Mouse (Mus musculus) hindbrain, embryonic 13.5 days (tissue): ENCODE measurements around the gene Gstt2. TPM values are rescaled to one million over a fixed set of nuclear protein-coding genes. Genes with fewer than 3 reads are reported as not detected.
"Not testable (repeated sequence)": the region's sequence is repeated elsewhere in the genome, so short reads cannot be mapped to it uniquely, and the experiment has no call there.

Source experiments
- ATAC-seq: fragments of 200-750 bp; cut with Nextera tagmentation; 2 replicates; pipeline ENCODE4 v1.8.0; 2017; ENCODE audit warnings: moderate TSS enrichment; ENCODE audit not compliant: low FRiP score
- H3K27ac ChIP-seq: fragments of 300-500 bp; sonication (generic); 2 replicates; pipeline ENCODE4 v1.5.1; 2015; ENCODE audit warnings: inconsistent platforms, mild to moderate bottlenecking, moderate library complexity
- H3K27me3 ChIP-seq: fragments of 300-500 bp; sonication (generic); 2 replicates; pipeline ENCODE4 v1.6.1; 2015; ENCODE audit warnings: mild to moderate bottlenecking, inconsistent platforms
- H3K36me3 ChIP-seq: fragments of 300-500 bp; sonication (generic); 2 replicates; pipeline ENCODE4 v1.6.1; 2015; ENCODE audit warnings: mild to moderate bottlenecking, inconsistent platforms
- H3K4me1 ChIP-seq: fragments of 300-500 bp; sonication (generic); replicated peaks from 2 replicates; pipeline ENCODE4 v1.6.1; 2015; ENCODE audit warnings: inconsistent platforms
- H3K4me2 ChIP-seq: fragments of 300-500 bp; sonication (generic); 2 replicates; pipeline ENCODE4 v1.6.1; 2015; ENCODE audit warnings: inconsistent platforms, mild to moderate bottlenecking, moderate library complexity
- H3K4me3 ChIP-seq: fragments of 300-500 bp; sonication (generic); 2 replicates; pipeline ENCODE4 v1.5.1; 2015; ENCODE audit warnings: mild to moderate bottlenecking, inconsistent platforms
- H3K9ac ChIP-seq: fragments of 300-500 bp; sonication (generic); 2 replicates; pipeline ENCODE4 v1.6.1; 2015; ENCODE audit warnings: mild to moderate bottlenecking, inconsistent platforms
- H3K9me3 ChIP-seq: fragments of 300-500 bp; sonication (generic); 2 replicates; pipeline ENCODE4 v1.6.1; 2016; ENCODE audit warnings: inconsistent platforms
- WGBS: fragments of 180-500 bp; shearing (Covaris S2); methylation state at CpG from one replicate; pipeline ENCODE4 v1.1.7; 2015; 5-methylcytosine and 5-hydroxymethylcytosine counted together
- polyA plus RNA-seq: library from polyadenylated mRNA; unstranded; fragments of >200 nt; fragmentation: Nextera tagmentation; extraction: Ambion mirVana; gene quantifications from 2 replicates; pipeline ENCODE4 v1.2.1, GENCODE M21; 2015

Gene Gstt2
- polyA plus RNA-seq, 1 experiment from 2014 or later, result 7.1 TPM

DNA sequence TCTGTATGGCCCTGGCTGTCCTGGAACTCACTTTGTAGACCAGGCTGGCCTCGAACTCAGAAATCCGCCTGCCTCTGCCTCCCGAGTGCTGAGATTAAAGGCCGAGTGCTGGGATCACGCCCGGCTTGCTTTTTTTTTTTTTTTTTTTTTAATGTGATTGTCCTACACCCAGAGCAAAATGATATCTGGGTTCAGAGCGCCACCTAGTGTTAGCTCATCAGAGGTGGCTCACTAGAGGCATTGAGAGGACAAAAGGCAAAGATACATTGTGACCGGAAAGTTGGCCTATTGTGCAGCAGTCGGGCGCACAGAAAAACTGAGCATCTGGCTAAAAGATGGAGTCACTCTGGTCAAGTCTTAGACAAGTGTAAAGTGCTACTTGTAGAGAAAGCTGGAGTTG is 16.2 kb upstream of the Gstt2 start:
- Histone ChIP-seq H3K27ac (no peak overlapping the region), H3K9me3 (no peaks in the 10 kb centered on the region), H3K4me1 (peaks cover 26% of the 10 kb centered on the region), H3K36me3 (peaks cover 17% of the 10 kb centered on the region), H3K9ac (no peak overlapping the region), H3K27me3 (no peaks in the 10 kb centered on the region), H3K4me2 (no peak overlapping the region), H3K4me3 (no peak overlapping the region)
- ATAC-seq, result peak; percentile 33; the same call in 1 of the 2 replicates
- WGBS, result 21% methylated on average over 10 of the region's 10 CpGs

- WGBS, result 90% methylated on average over 12 of the region's 12 CpGs
- H3K9ac ChIP-seq, result no peak overlapping the region
- ATAC-seq, result no peak
Observed at GRCm38 (mm10) chr10:75852539-75853125, 15.4 kb upstream of the Gstt2 start.

GRCm38 (mm10) chr10:75851681-75852080 is 14.5 kb upstream of the Gstt2 start:
- Histone ChIP-seq H3K27me3 (no peaks in the 10 kb centered on the region), H3K4me2 (no peak overlapping the region), H3K9ac (no peak overlapping the region), H3K36me3 (peaks cover under 1% of the 10 kb centered on the region; the same call in 1 of the 2 replicates), H3K9me3 (no peaks in the 10 kb centered on the region), H3K4me1 (peaks cover 11% of the 10 kb centered on the region), H3K27ac (0 out of 2 replicates have a peak overlapping the region, but pooled peaks have one; percentile 23), H3K4me3 (no peak overlapping the region)
- WGBS, result 28% methylated on average over 3 of the region's 3 CpGs
- ATAC-seq, result no peak

More at GRCm38 (mm10) chr10:75852539-75853125, 15.4 kb upstream of the Gstt2 start:
- peaks cover 18% of the 10 kb centered on the region for H3K4me1 ChIP-seq
- H3K9me3 ChIP-seq, result no peaks in the 10 kb centered on the region
- peaks cover 10% of the 10 kb centered on the region for H3K36me3 ChIP-seq
- no peak overlapping the region for H3K27ac ChIP-seq
- no peak overlapping the region for H3K4me3 ChIP-seq
- no peaks in the 10 kb centered on the region for H3K27me3 ChIP-seq
- no peak overlapping the region for H3K4me2 ChIP-seq

- ATAC-seq, result no peak
- Histone ChIP-seq H3K4me2 (0 out of 2 replicates have a peak overlapping the region, but pooled peaks have one; percentile 11), H3K36me3 (no peaks in the 10 kb centered on the region), H3K4me1 (peaks cover 11% of the 10 kb centered on the region), H3K4me3 (no peak overlapping the region), H3K27me3 (no peaks in the 10 kb centered on the region), H3K9ac (no peak overlapping the region), H3K27ac (no peak overlapping the region), H3K9me3 (no peaks in the 10 kb centered on the region)
- WGBS, result 3% methylated on average over 6 of the region's 6 CpGs
Observed at GRCm38 (mm10) chr10:75851076-75851475, 13.9 kb upstream of the Gstt2 start.

- Histone ChIP-seq H3K36me3 (no peaks in the 10 kb centered on the region), H3K4me2 (no peak overlapping the region), H3K4me3 (no peak overlapping the region), H3K9me3 (no peaks in the 10 kb centered on the region), H3K27me3 (no peaks in the 10 kb centered on the region), H3K4me1 (peaks cover 11% of the 10 kb centered on the region), H3K9ac (no peak overlapping the region), H3K27ac (no peak overlapping the region)
- no peak for ATAC-seq
- 25% methylated on average over 3 of the region's 3 CpGs for WGBS
Observed at GRCm38 (mm10) chr10:75848382-75848781, 11.2 kb upstream of the Gstt2 start.

DNA sequence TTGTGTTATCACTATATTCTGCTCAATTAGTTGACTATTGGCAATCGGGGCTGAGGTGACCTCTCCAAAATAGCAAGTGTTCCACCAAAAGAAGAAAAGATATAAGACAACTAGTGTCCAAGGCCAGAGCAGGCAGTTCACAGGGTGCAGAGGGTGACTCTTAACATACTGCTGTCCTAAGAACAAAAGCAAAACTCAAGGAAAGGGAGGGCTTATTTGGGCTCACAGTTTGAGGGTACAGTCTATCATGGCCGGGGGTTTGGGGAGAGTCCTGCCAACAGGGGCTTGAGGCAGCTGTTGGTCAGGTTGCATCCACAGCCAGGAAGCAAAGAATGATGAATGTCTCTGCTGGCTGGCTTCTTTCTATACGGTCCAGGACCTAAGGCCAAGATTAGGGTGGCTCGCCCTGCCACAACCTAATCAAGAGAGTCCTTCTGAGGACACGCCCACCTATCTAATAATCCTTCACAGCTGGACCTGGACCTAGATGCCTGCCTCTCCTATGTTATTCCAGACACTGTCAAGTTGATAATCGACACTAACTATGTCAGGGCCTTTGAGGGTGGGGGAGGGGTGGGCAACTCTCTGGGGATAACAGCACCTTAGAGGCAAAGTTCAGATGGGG is 8.2 kb upstream of the Gstt2 start:
- ATAC-seq, result no peak
- Histone ChIP-seq H3K27ac (no peak overlapping the region), H3K4me3 (no peak overlapping the region), H3K27me3 (no peaks in the 10 kb centered on the region), H3K9me3 (no peaks in the 10 kb centered on the region), H3K4me1 (no peaks in the 10 kb centered on the region; the same call in 1 of the 2 replicates), H3K9ac (no peak overlapping the region), H3K4me2 (no peak overlapping the region), H3K36me3 (no peaks in the 10 kb centered on the region)
- 81% methylated on average over 6 of the region's 6 CpGs for WGBS

DNA sequence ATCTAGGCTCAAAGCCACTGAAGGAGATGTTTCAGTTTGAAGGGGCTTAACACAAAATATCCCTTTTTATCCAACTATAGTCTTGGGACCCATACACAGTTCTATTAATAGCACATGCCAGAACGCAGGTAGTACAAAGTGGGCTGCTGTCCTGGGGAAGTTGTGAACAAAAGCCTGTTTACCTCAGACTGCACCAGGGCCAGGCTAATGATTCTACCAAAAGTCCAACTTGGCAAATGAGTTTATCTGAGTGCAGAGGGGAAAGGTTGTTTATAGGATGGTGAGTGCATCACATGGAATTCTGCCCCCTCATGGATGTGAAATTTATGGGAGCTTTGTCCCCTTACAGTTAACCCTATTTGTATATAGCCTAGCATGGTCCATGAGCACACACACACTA is 7.6 kb upstream of the Gstt2 start:
- 93% methylated on average over 1 of the region's 1 CpGs for WGBS
- Histone ChIP-seq H3K9ac (no peak overlapping the region), H3K9me3 (no peaks in the 10 kb centered on the region), H3K36me3 (no peaks in the 10 kb centered on the region), H3K27me3 (no peaks in the 10 kb centered on the region), H3K27ac (no peak overlapping the region), H3K4me2 (no peak overlapping the region), H3K4me1 (no peaks in the 10 kb centered on the region; the same call in 1 of the 2 replicates), H3K4me3 (no peak overlapping the region)
- no peak for ATAC-seq

GRCm38 (mm10) chr10:75843898-75844297 is 6.7 kb upstream of the Gstt2 start:
- H3K9me3 ChIP-seq, H3K36me3 ChIP-seq, H3K4me1 ChIP-seq, H3K27me3 ChIP-seq, ATAC-seq, H3K4me3 ChIP-seq, H3K27ac ChIP-seq, H3K9ac ChIP-seq, H3K4me2 ChIP-seq: not testable (repeated sequence)
- WGBS, result 83% methylated on average over 6 of the region's 6 CpGs

DNA sequence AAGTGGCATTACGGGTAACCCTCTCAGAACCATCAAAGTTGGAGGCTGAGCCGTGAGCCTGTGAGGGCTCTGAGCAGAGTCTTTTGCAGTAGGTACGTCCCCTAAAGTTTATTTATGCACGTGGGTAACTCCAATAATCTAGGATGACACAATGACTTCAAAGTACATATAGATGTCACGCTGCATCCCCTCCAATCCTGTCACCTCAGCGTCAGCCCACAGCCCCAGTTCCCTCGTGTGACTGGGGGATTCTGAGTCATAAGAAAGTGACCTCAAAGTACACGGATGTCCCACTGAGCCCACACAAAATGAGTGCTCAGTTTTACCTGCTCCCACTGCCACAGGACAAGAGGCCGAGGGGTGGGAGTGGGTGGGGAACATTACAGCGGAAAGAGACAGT is 1.9 kb upstream of the Gstt2 start:
- Histone ChIP-seq H3K4me1 (peaks cover 34% of the 10 kb centered on the region), H3K9me3 (no peaks in the 10 kb centered on the region), H3K27me3 (peaks cover 13% of the 10 kb centered on the region), H3K4me2 (no peak overlapping the region), H3K36me3 (no peaks in the 10 kb centered on the region), H3K9ac (no peak overlapping the region), H3K27ac (no peak overlapping the region), H3K4me3 (no peak overlapping the region)
- ATAC-seq, result no peak
- WGBS, result 91% methylated on average over 10 of the region's 10 CpGs

DNA sequence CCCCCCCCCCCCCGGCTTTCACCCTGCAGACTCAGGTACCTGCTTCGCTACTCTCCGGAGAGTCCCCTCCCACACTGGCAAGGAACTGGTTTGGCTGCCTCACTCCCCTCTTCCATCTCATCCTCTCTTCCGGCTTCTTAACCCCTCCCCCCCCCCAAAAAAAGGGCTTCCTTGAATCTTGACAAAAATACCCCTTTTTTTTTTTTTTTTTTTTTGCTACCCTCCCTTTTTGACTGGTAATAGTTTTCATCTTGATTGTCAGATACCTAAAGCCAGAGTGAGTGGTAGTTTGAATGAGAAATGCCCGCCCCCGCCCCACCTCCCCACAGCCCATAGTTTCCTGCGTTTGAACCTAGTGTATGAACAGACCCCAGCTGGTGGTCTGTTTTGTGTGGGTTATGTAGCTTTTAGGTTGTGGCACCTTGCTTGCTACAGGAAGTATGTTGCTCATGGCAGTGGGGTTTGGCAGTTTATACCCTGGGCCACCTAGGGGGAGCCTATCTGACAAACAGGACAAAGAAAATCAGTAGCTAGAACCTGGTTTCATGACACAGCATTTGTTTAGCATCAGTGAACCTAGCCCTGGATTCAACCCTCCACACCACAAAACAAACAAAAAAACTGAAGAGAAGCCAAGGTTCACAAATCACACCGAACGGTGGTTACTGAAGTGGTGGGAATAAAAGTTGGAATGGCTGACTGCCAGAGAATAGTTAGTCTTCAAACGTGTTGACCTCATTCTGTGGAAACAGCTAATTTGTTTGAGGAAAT is 1.3 kb downstream of the Gstt2 start:
- H3K4me1 ChIP-seq, result peaks cover 42% of the 10 kb centered on the region
- peaks cover 35% of the 10 kb centered on the region for H3K27me3 ChIP-seq
- peak overlapping the region; percentile 64 for H3K4me2 ChIP-seq
- no peaks in the 10 kb centered on the region for H3K36me3 ChIP-seq
- H3K9me3 ChIP-seq, result no peaks in the 10 kb centered on the region
- H3K9ac ChIP-seq, result no peak overlapping the region
- ATAC-seq, result peak; percentile 11; the same call in 1 of the 2 replicates
- no peak overlapping the region for H3K27ac ChIP-seq
- H3K4me3 ChIP-seq, result peak overlapping the region; percentile 21
- 17% methylated on average over 9 of the region's 10 CpGs for WGBS

DNA sequence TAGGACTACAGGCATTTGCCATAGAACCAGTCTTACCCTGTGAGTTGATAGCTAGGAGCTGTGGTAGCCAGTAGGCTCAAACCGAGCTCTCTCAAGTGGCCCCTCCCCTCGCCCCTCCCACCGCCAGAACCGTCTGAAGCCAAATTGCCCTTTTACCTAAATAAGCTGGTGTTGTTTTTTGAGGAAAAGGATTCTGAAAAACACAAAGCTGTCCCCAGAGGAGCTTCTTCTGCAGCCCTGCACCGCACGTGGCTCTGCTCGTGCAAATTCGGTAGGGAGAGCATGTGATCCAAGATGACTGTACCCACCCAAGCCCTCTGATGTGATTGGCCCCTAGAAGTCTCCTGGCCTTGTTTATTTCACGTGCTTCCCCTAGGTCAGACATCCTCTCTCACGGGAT is 1.9 kb downstream of the Gstt2 start:
- Histone ChIP-seq H3K9me3 (no peaks in the 10 kb centered on the region), H3K27ac (no peak overlapping the region), H3K9ac (peak overlapping the region; percentile 56), H3K4me1 (peaks cover 42% of the 10 kb centered on the region), H3K4me3 (peak overlapping the region; percentile 21), H3K36me3 (no peaks in the 10 kb centered on the region), H3K4me2 (peak overlapping the region; percentile 59), H3K27me3 (peaks cover 35% of the 10 kb centered on the region)
- ATAC-seq, result peak; percentile 24; the same call in 1 of the 2 replicates
- WGBS, result 2% methylated on average over 10 of the region's 10 CpGs

DNA sequence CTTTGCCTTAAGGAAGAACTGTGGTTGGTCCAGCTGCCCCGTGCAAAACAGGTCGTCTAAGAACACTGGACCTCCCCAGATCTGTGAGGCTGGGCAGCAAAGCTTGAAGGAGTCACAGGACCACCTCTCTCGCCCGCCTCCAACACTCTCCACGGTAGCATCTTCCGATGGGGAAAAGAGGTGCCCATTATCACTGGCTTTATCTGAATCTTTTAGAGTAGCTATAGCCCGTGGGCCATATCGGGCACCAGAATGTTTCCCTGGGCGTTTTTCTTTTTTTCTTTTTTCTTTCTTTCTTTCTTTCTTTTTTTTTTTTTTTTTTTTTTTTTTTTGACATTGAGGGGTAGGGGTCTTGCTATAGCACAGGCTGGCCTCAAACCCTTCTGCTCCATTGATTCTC is 2.5 kb downstream of the Gstt2 start:
- Histone ChIP-seq H3K4me2 (peak overlapping the region; percentile 59), H3K9ac (peak overlapping the region; percentile 56), H3K4me1 (peaks cover 42% of the 10 kb centered on the region), H3K4me3 (peak overlapping the region; percentile 36), H3K27me3 (peaks cover 35% of the 10 kb centered on the region), H3K36me3 (no peaks in the 10 kb centered on the region), H3K9me3 (no peaks in the 10 kb centered on the region), H3K27ac (no peak overlapping the region)
- no peak for ATAC-seq
- 12% methylated on average over 9 of the region's 9 CpGs for WGBS
